In genomic region chr13:58232611-58233010, GRCm38 (mm10) we compare ENCODE assay signal across 8 mouse cellular contexts. TPM values are rescaled to one million over a fixed set of nuclear protein-coding genes. Genes with fewer than 3 reads are reported as not detected.
DNase-seq lines count a peak whose midpoint lies in the region; ATAC-seq and TF ChIP-seq lines count a peak whose summit lies in the region.

No protein-coding gene starts in this region.

- no peaks in the 10 kb centered on the region for H3K9me3 ChIP-seq in kidney, embryonic 15.5 days (replicated peaks)

- no peak overlapping the region for H3K9ac ChIP-seq in kidney, embryonic 15.5 days

- peaks cover 10% of the 10 kb centered on the region; the same call in 1 of the 2 replicates for H3K36me3 ChIP-seq in kidney, embryonic 15.5 days

- H3K4me2 ChIP-seq in kidney, embryonic 15.5 days = no peak overlapping the region

- no peak for TF ChIP-seq POLR2A in olfactory bulb, adult 2 months (IDR thresholded peaks at IDR 0.05; ENCODE audit: insufficient read depth, low read depth, low read length)

- no peak overlapping the region for H3K27ac ChIP-seq in kidney, embryonic 15.5 days
- no peak overlapping the region for H3K27ac ChIP-seq in layer of hippocampus, adult 2 months
- H3K27ac ChIP-seq in olfactory bulb, adult 2 months (ENCODE audit: insufficient read depth, low read depth, low read length) = no peak overlapping the region

- WGBS in kidney, embryonic 15.5 days = 50% methylated on average over 5 of the region's 5 CpGs
- WGBS in olfactory bulb, adult 2 months = 49% methylated on average over 5 of the region's 5 CpGs

- ATAC-seq in kidney, embryonic 15.5 days (replicated peaks; ENCODE audit: low FRiP score) = no peak

- H3K4me1 ChIP-seq in kidney, embryonic 15.5 days = no peaks in the 10 kb centered on the region
- no peaks in the 10 kb centered on the region for H3K4me1 ChIP-seq in olfactory bulb, adult 2 months (ENCODE audit: control insufficient read depth, insufficient read depth, low read length)

- no peaks in the 10 kb centered on the region for H3K27me3 ChIP-seq in kidney, embryonic 15.5 days

- TF ChIP-seq CTCF in layer of hippocampus, adult 2 months (conservative IDR thresholded peaks at IDR 0.05) = peak; percentile 75
- TF ChIP-seq CTCF in olfactory bulb, adult 2 months (IDR thresholded peaks at IDR 0.05; ENCODE audit: insufficient read depth, low read depth, low read length) = 0 out of 2 replicates have a peak, but pooled peaks have one; percentile 22

- H3K4me3 ChIP-seq in kidney, embryonic 15.5 days (replicated peaks) = no peak overlapping the region
- no peak overlapping the region for H3K4me3 ChIP-seq in layer of hippocampus, adult 2 months
- no peak overlapping the region for H3K4me3 ChIP-seq in olfactory bulb, adult 2 months (ENCODE audit: insufficient read depth, low read depth, low read length)

- peak; percentile 63 for DNase-seq in kidney, adult 11 months
- peak; percentile 9 to 19 for DNase-seq in CD8-positive naive resting alpha-beta T cell, adult 2 months (ENCODE audit: low read depth in 2 of 2, low spot score in 2 of 2)
- DNase-seq in c-Kit-positive CD71-negative TER-119-negative erythroid progenitor cells, embryonic 14.5 days (ENCODE audit: low read depth) = peak; percentile 24
- DNase-seq in gastrocnemius, adult 18-20 months (ENCODE audit: low spot score) = peak; percentile 52
- peak in 1 of 2 experiments; percentile 36 for DNase-seq in layer of hippocampus, adult 2 months (ENCODE audit: low spot score in 2 of 2)
- DNase-seq in urinary bladder, postnatal 4 days (ENCODE audit: low spot score in 2 of 2) = peak; percentile 22 to 60

RNA-seq across cellular contexts. Expression of gene Ubqln1, which starts 17.2 kb away (rescaled TPM):
- polyA plus RNA-seq in kidney, embryonic 15.5 days (2015; fragmentation: Nextera tagmentation; extraction: Ambion mirVana) = 107 and 112 TPM in 2 replicates
- 10 to 100 TPM; 47.6 to 52.7 TPM for total RNA-seq in gastrocnemius, adult 18-20 months (2021)
- total RNA-seq in layer of hippocampus, adult 2 months (2021) = 100 to 1,000 TPM; 139 to 143 TPM
- 142 TPM in 1 of 2 replicates, not detected in the other for polyA plus RNA-seq in olfactory bulb, adult 2 months (2012; ENCODE audit: insufficient read depth, insufficient read length, low replicate concordance, missing spikeins)

RNA-seq across cellular contexts. Expression of gene Gkap1, which starts 42.9 kb away (rescaled TPM):
- 28.3 and 29.9 TPM in 2 replicates for polyA plus RNA-seq in kidney, embryonic 15.5 days (2015; fragmentation: Nextera tagmentation; extraction: Ambion mirVana)
- 10 to 100 TPM; 30.6 to 31.9 TPM for total RNA-seq in gastrocnemius, adult 18-20 months (2021)
- 10 to 100 TPM; 21.6 to 22.0 TPM for total RNA-seq in layer of hippocampus, adult 2 months (2021)
- not detected in 2 replicates for polyA plus RNA-seq in olfactory bulb, adult 2 months (2012; ENCODE audit: insufficient read depth, insufficient read length, low replicate concordance, missing spikeins)
